Mouse (Mus musculus) kidney, embryonic 14.5 days (tissue): ENCODE data around the gene Bphl. TPM values are rescaled to one million over a fixed set of nuclear protein-coding genes. Genes with fewer than 3 reads are reported as not detected.

ENCODE experiments used
- ATAC-seq: fragments of 200-750 bp; cut with Nextera tagmentation; 2 replicates; pipeline ENCODE4 v1.8.0; 2017; ENCODE audit warnings: moderate number of reproducible peaks, mild to moderate bottlenecking, moderate TSS enrichment, moderate library complexity; ENCODE audit not compliant: low FRiP score, low TSS enrichment
- H3K27ac ChIP-seq: fragments of 300-500 bp; sonication (generic); 2 replicates; pipeline ENCODE4 v1.5.1; 2014; ENCODE audit warnings: low read depth, mild to moderate bottlenecking, low read length, moderate library complexity, mixed read lengths
- H3K27me3 ChIP-seq: fragments of 300-500 bp; sonication (generic); 2 replicates; pipeline ENCODE4 v1.6.1; 2014; ENCODE audit warnings: mild to moderate bottlenecking, low read length; ENCODE audit not compliant: control insufficient read depth, insufficient read depth
- H3K36me3 ChIP-seq: fragments of 300-500 bp; sonication (generic); 2 replicates; pipeline ENCODE4 v1.6.1; 2014; ENCODE audit warnings: low read length, mixed read lengths; ENCODE audit not compliant: control insufficient read depth, insufficient read depth
- H3K4me1 ChIP-seq: fragments of 300-500 bp; sonication (generic); 2 replicates; pipeline ENCODE4 v1.6.1; 2014; ENCODE audit warnings: low read length, mixed read lengths; ENCODE audit not compliant: control insufficient read depth, insufficient read depth
- H3K4me2 ChIP-seq: fragments of 300-500 bp; sonication (generic); replicated peaks from 2 replicates; pipeline ENCODE4 v1.6.1; 2014; ENCODE audit warnings: low read depth, mild to moderate bottlenecking, low read length
- H3K4me3 ChIP-seq: fragments of 300-500 bp; sonication (generic); 2 replicates; pipeline ENCODE4 v1.5.1; 2014; ENCODE audit warnings: mild to moderate bottlenecking, low read length
- H3K9ac ChIP-seq: fragments of 300-500 bp; sonication (generic); 2 replicates; pipeline ENCODE4 v1.6.1; 2014; ENCODE audit warnings: low read depth, mild to moderate bottlenecking, low read length, moderate library complexity
- H3K9me3 ChIP-seq: fragments of 300-500 bp; sonication (generic); 2 replicates; pipeline ENCODE4 v1.6.1; 2016; ENCODE audit warnings: low read length; ENCODE audit not compliant: control insufficient read depth
- WGBS: fragments of 180-500 bp; shearing (Covaris S2); extraction: QIAGEN DNeasy Blood & Tissue Kit; methylation state at CpG from one replicate; pipeline ENCODE4 v1.1.7; 2014; 5-methylcytosine and 5-hydroxymethylcytosine counted together
- polyA plus RNA-seq: library from polyadenylated mRNA; unstranded; fragments of >200 nt; fragmentation: Nextera tagmentation; extraction: Ambion mirVana; gene quantifications from 2 replicates; pipeline ENCODE4 v1.2.1, GENCODE M21; 2014

Gene Bphl
- polyA plus RNA-seq, 1 experiment from 2014 or later = 49.0 TPM

- Histone ChIP-seq H3K4me3 (no peak overlapping the region), H3K27ac (no peak overlapping the region), H3K36me3 (no peaks in the 10 kb centered on the region), H3K9ac (no peak overlapping the region), H3K4me2 (no peak overlapping the region), H3K9me3 (no peaks in the 10 kb centered on the region), H3K27me3 (no peaks in the 10 kb centered on the region), H3K4me1 (no peaks in the 10 kb centered on the region)
- WGBS = 74% methylated on average over 3 of the region's 3 CpGs
- ATAC-seq = no peak
Measured at GRCm38 (mm10) chr13:34089358-34089757, 52.0 kb downstream of the Bphl start.

- Histone ChIP-seq H3K4me3 (no peak overlapping the region), H3K36me3 (no peaks in the 10 kb centered on the region), H3K9ac (no peak overlapping the region), H3K4me2 (no peak overlapping the region), H3K27ac (no peak overlapping the region), H3K9me3 (no peaks in the 10 kb centered on the region), H3K27me3 (no peaks in the 10 kb centered on the region), H3K4me1 (no peaks in the 10 kb centered on the region)
- WGBS = 49% methylated on average over 7 of the region's 7 CpGs
- ATAC-seq = no peak
Measured at GRCm38 (mm10) chr13:34095542-34096435, 58.4 kb downstream of the Bphl start.

GRCm38 (mm10) chr13:34096455-34096854 lies 59.1 kb downstream of the Bphl start:
- H3K4me3 ChIP-seq = no peak overlapping the region
- no peak overlapping the region for H3K9ac ChIP-seq
- no peaks in the 10 kb centered on the region for H3K4me1 ChIP-seq
- H3K9me3 ChIP-seq = no peaks in the 10 kb centered on the region
- no peak overlapping the region for H3K27ac ChIP-seq
- no peaks in the 10 kb centered on the region for H3K36me3 ChIP-seq
- WGBS = 68% methylated on average over 4 of the region's 4 CpGs
- peak; percentile 35; the same call in 1 of the 2 replicates for ATAC-seq
- no peak overlapping the region for H3K4me2 ChIP-seq
- no peaks in the 10 kb centered on the region for H3K27me3 ChIP-seq

- 83% methylated on average over 3 of the region's 3 CpGs for WGBS
- no peak for ATAC-seq
- H3K27ac ChIP-seq = no peak overlapping the region
- no peaks in the 10 kb centered on the region for H3K9me3 ChIP-seq
- no peak overlapping the region for H3K4me2 ChIP-seq
- H3K36me3 ChIP-seq = no peaks in the 10 kb centered on the region
- no peaks in the 10 kb centered on the region for H3K4me1 ChIP-seq
- H3K27me3 ChIP-seq = no peaks in the 10 kb centered on the region
- no peak overlapping the region for H3K9ac ChIP-seq
- no peak overlapping the region for H3K4me3 ChIP-seq
Measured at GRCm38 (mm10) chr13:34097086-34097485, 59.7 kb downstream of the Bphl start.

- H3K36me3 ChIP-seq = no peaks in the 10 kb centered on the region
- no peak overlapping the region for H3K27ac ChIP-seq
- no peak overlapping the region for H3K9ac ChIP-seq
- no peaks in the 10 kb centered on the region for H3K4me1 ChIP-seq
- no peak overlapping the region for H3K4me3 ChIP-seq
- 92% methylated on average over 3 of the region's 3 CpGs for WGBS
- ATAC-seq = no peak
- H3K27me3 ChIP-seq = no peaks in the 10 kb centered on the region
- no peaks in the 10 kb centered on the region for H3K9me3 ChIP-seq
- no peak overlapping the region for H3K4me2 ChIP-seq
Measured at GRCm38 (mm10) chr13:34100733-34101132, 63.3 kb downstream of the Bphl start.

GRCm38 (mm10) chr13:34101247-34101646 lies 63.9 kb downstream of the Bphl start:
- Histone ChIP-seq H3K4me2 (no peak overlapping the region), H3K4me3 (no peak overlapping the region), H3K9me3 (no peaks in the 10 kb centered on the region), H3K9ac (no peak overlapping the region), H3K36me3 (no peaks in the 10 kb centered on the region), H3K4me1 (no peaks in the 10 kb centered on the region), H3K27ac (no peak overlapping the region), H3K27me3 (no peaks in the 10 kb centered on the region)
- 96% methylated on average over 10 of the region's 10 CpGs for WGBS
- ATAC-seq = no peak

GRCm38 (mm10) chr13:34101908-34102307 lies 64.5 kb downstream of the Bphl start:
- 84% methylated on average over 9 of the region's 9 CpGs for WGBS
- Histone ChIP-seq H3K4me1 (no peaks in the 10 kb centered on the region), H3K27ac (no peak overlapping the region), H3K4me3 (no peak overlapping the region), H3K4me2 (no peak overlapping the region), H3K36me3 (no peaks in the 10 kb centered on the region), H3K9ac (no peak overlapping the region), H3K27me3 (no peaks in the 10 kb centered on the region), H3K9me3 (no peaks in the 10 kb centered on the region)
- no peak for ATAC-seq

GRCm38 (mm10) chr13:34105364-34105763 lies 68.0 kb downstream of the Bphl start:
- H3K4me2 ChIP-seq = no peak overlapping the region
- no peaks in the 10 kb centered on the region for H3K36me3 ChIP-seq
- H3K4me1 ChIP-seq = no peaks in the 10 kb centered on the region
- no peak overlapping the region for H3K4me3 ChIP-seq
- H3K9ac ChIP-seq = no peak overlapping the region
- no peak overlapping the region for H3K27ac ChIP-seq
- H3K27me3 ChIP-seq = no peaks in the 10 kb centered on the region
- whole genome bisulfite sequencing = 73% methylated on average over 1 of the region's 1 CpGs
- ATAC-seq = no peak
- no peaks in the 10 kb centered on the region for H3K9me3 ChIP-seq

- Histone ChIP-seq H3K36me3 (no peaks in the 10 kb centered on the region), H3K4me3 (no peak overlapping the region), H3K9ac (no peak overlapping the region), H3K4me2 (no peak overlapping the region), H3K27me3 (no peaks in the 10 kb centered on the region), H3K4me1 (no peaks in the 10 kb centered on the region), H3K27ac (no peak overlapping the region), H3K9me3 (no peaks in the 10 kb centered on the region)
- 89% methylated on average over 2 of the region's 2 CpGs for WGBS
- ATAC-seq = no peak
Measured at GRCm38 (mm10) chr13:34106256-34106655, 68.9 kb downstream of the Bphl start.
